ENCODE assay signal across 8 mouse cellular contexts in the genomic region with DNA sequence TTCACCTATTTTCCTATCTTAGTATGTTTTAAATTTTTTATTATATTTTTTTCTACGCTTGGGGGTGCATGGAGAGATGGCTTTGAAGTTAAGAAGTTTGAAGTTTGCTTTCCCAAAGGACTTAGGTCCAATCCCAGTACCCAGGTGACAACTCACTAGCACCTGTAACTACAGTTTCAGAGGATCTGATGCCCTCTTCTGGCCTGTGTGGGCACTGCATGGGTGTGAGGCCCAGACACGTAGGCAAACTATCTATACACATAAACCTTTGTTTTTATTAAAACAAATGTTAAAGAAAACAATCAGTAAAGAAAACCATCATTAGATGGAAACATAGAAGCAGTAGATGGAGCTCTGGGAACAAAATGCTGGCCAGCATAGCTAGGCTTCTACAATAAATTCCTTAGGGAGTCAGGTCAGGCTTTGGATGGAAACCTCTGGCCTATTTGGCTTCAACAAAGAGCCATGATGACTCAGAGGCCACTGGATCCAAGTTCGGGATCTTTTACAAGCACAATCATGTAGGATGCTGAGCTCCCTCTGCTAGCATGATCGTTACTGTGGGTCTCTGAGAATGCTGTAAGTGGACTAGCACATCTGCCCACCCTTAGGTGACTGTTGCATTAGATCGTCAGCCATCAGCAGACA. TPM values are rescaled to one million over a fixed set of nuclear protein-coding genes. Genes with fewer than 3 reads are reported as not detected.
DNase-seq lines count a peak whose midpoint lies in the region; ATAC-seq and TF ChIP-seq lines count a peak whose summit lies in the region.

No protein-coding gene starts in this region.

- no peak overlapping the region for H3K4me2 ChIP-seq in hindbrain, embryonic 11.5 days (replicated peaks; ENCODE audit: low read depth, low read length)
- H3K4me2 ChIP-seq in hindbrain, embryonic 13.5 days = no peak overlapping the region
- no peak overlapping the region for H3K4me2 ChIP-seq in lung, embryonic 14.5 days
- H3K4me2 ChIP-seq in forebrain, embryonic 13.5 days = no peak overlapping the region

- WGBS in hindbrain, embryonic 11.5 days = 82% methylated on average over 5 of the region's 5 CpGs
- 80% methylated on average over 5 of the region's 5 CpGs for WGBS in hindbrain, embryonic 13.5 days
- WGBS in lung, embryonic 14.5 days = 79% methylated on average over 5 of the region's 5 CpGs
- WGBS in forebrain, embryonic 13.5 days = 80% methylated on average over 5 of the region's 5 CpGs

- intact Hi-C loops in gastrocnemius, adult 2 months (cut with DNase I) = loop anchor here (1.0 kb wide), 1 partner anchor 39 kb away; no protein-coding TSS in a partner anchor
- intact Hi-C loops in left cerebral cortex, postnatal 36 days (cut with DNase I) = no loop called here

- no peaks in the 10 kb centered on the region for H3K27me3 ChIP-seq in hindbrain, embryonic 11.5 days (ENCODE audit: control insufficient read depth, insufficient read depth, low read length)
- no peaks in the 10 kb centered on the region for H3K27me3 ChIP-seq in hindbrain, embryonic 13.5 days
- no peaks in the 10 kb centered on the region for H3K27me3 ChIP-seq in lung, embryonic 14.5 days (ENCODE audit: insufficient read depth, low read length)
- H3K27me3 ChIP-seq in forebrain, embryonic 13.5 days = no peaks in the 10 kb centered on the region

- H3K27ac ChIP-seq in hindbrain, embryonic 11.5 days (ENCODE audit: low read depth, low read length) = no peak overlapping the region
- no peak overlapping the region for H3K27ac ChIP-seq in hindbrain, embryonic 13.5 days
- H3K27ac ChIP-seq in gastrocnemius, adult 2 months = peak overlapping the region; percentile 13; the same call in 1 of the 2 replicates
- H3K27ac ChIP-seq in lung, embryonic 14.5 days (ENCODE audit: low read depth) = no peak overlapping the region
- H3K27ac ChIP-seq in forebrain, embryonic 13.5 days = no peak overlapping the region

- no peaks in the 10 kb centered on the region for H3K9me3 ChIP-seq in hindbrain, embryonic 11.5 days (ENCODE audit: control insufficient read depth, low read length)
- H3K9me3 ChIP-seq in hindbrain, embryonic 13.5 days = no peaks in the 10 kb centered on the region
- no peaks in the 10 kb centered on the region for H3K9me3 ChIP-seq in lung, embryonic 14.5 days (ENCODE audit: low read depth, low read length)
- no peaks in the 10 kb centered on the region for H3K9me3 ChIP-seq in forebrain, embryonic 13.5 days (replicated peaks)

- no peaks in the 10 kb centered on the region for H3K4me1 ChIP-seq in hindbrain, embryonic 11.5 days (replicated peaks; ENCODE audit: control insufficient read depth, insufficient read depth, low read length)
- no peaks in the 10 kb centered on the region for H3K4me1 ChIP-seq in hindbrain, embryonic 13.5 days (replicated peaks)
- H3K4me1 ChIP-seq in lung, embryonic 14.5 days (ENCODE audit: insufficient read depth) = no peaks in the 10 kb centered on the region
- H3K4me1 ChIP-seq in forebrain, embryonic 13.5 days = peaks cover 7% of the 10 kb centered on the region; the same call in 1 of the 2 replicates

- H3K9ac ChIP-seq in hindbrain, embryonic 11.5 days (ENCODE audit: low read depth, low read length) = no peak overlapping the region
- H3K9ac ChIP-seq in hindbrain, embryonic 13.5 days = no peak overlapping the region
- no peak overlapping the region for H3K9ac ChIP-seq in lung, embryonic 14.5 days
- H3K9ac ChIP-seq in forebrain, embryonic 13.5 days = no peak overlapping the region

- H3K4me3 ChIP-seq in hindbrain, embryonic 11.5 days (ENCODE audit: low read depth, low read length) = no peak overlapping the region
- no peak overlapping the region for H3K4me3 ChIP-seq in hindbrain, embryonic 13.5 days
- no peak overlapping the region for H3K4me3 ChIP-seq in gastrocnemius, adult 2 months
- no peak overlapping the region for H3K4me3 ChIP-seq in lung, embryonic 14.5 days (ENCODE audit: low read depth, low read length)
- H3K4me3 ChIP-seq in forebrain, embryonic 13.5 days = no peak overlapping the region

- ATAC-seq in hindbrain, embryonic 11.5 days (ENCODE audit: low FRiP score) = no peak
- no peak for ATAC-seq in hindbrain, embryonic 13.5 days (ENCODE audit: low FRiP score)
- ATAC-seq in lung, embryonic 14.5 days (ENCODE audit: insufficient read depth) = no peak
- ATAC-seq in forebrain, embryonic 13.5 days = no peak

- DNase-seq in hindbrain, embryonic 11.5 days (ENCODE audit: low spot score) = peak; percentile 19
- DNase-seq in 3T3-L1 (ENCODE audit: low read depth, low spot score) = peak; percentile 56
- DNase-seq in R1 (ENCODE audit: low read depth, low spot score) = peak; percentile 39
- DNase-seq in gastrocnemius, adult 2 months = peak; percentile 46
- peak; percentile 46 for DNase-seq in lung, embryonic 14.5 days
- DNase-seq in left cerebral cortex, postnatal 36 days (ENCODE audit: low spot score in 2 of 2) = no peak

- TF ChIP-seq CTCF in gastrocnemius, adult 2 months (IDR thresholded peaks at IDR 0.05) = peak; percentile 74
- TF ChIP-seq CTCF in lung, embryonic 14.5 days (IDR thresholded peaks at IDR 0.05; ENCODE audit: low read depth) = peak; percentile 60

- H3K36me3 ChIP-seq in hindbrain, embryonic 11.5 days (ENCODE audit: control insufficient read depth, insufficient read depth, low read length) = no peaks in the 10 kb centered on the region
- H3K36me3 ChIP-seq in hindbrain, embryonic 13.5 days = no peaks in the 10 kb centered on the region
- no peaks in the 10 kb centered on the region for H3K36me3 ChIP-seq in lung, embryonic 14.5 days (ENCODE audit: insufficient read depth)
- H3K36me3 ChIP-seq in forebrain, embryonic 13.5 days (ENCODE audit: poor library complexity, severe bottlenecking) = no peaks in the 10 kb centered on the region

RNA-seq across cellular contexts. Expression of a gene that starts 52.2 kb away (rescaled TPM):
- 0.17 and 0.35 TPM in 2 replicates for polyA plus RNA-seq in hindbrain, embryonic 11.5 days (2014; fragmentation: Nextera tagmentation; extraction: Ambion mirVana)
- 0.66 and 0.87 TPM in 2 replicates for polyA plus RNA-seq in hindbrain, embryonic 13.5 days (2015; fragmentation: Nextera tagmentation; extraction: Ambion mirVana)
- 1 to 10 TPM; 2.0 to 2.1 TPM for total RNA-seq in gastrocnemius, adult 2 months (2021)
- polyA plus RNA-seq in lung, embryonic 14.5 days (2014; fragmentation: Nextera tagmentation; extraction: Ambion mirVana) = 0.26 and 0.49 TPM in 2 replicates
- total RNA-seq in left cerebral cortex, postnatal 36 days (2021) = 1 to 10 TPM; 2.2 to 3.0 TPM
- polyA plus RNA-seq in forebrain, embryonic 13.5 days (2015; fragmentation: Nextera tagmentation; extraction: Ambion mirVana) = 0.10 and 0.11 TPM in 2 replicates

Comparison
In these comparisons a context has a peak if more than half of its experiments do, and no peak if none do; other contexts are left out.
1. DNase-seq: peak in hindbrain, embryonic 11.5 days (single experiment), 3T3-L1 (single experiment), R1 (single experiment), gastrocnemius, adult 2 months (single experiment) and lung, embryonic 14.5 days (single experiment); none in left cerebral cortex, postnatal 36 days (0 of 2).